Mouse (Mus musculus) liver, adult 2 months (tissue): Measurements from ENCODE around the gene Hsd17b11. TPM values are rescaled to one million over a fixed set of nuclear protein-coding genes. Genes with fewer than 3 reads are reported as not detected.

Experiments used
- DNase-seq: peaks from one replicate; pipeline ENCODE4 v3.0.0-alpha.2; 2011; ENCODE audit warnings: low read depth, low spot score; ENCODE audit errors: extremely low read depth
- H3K27ac ChIP-seq: fragments of 200-500 bp; replicated peaks from 2 replicates; pipeline ENCODE4 v1.5.1; 2012; ENCODE audit warnings: low read depth, mild to moderate bottlenecking, control low read depth, inconsistent platforms, low read length; ENCODE audit not compliant: insufficient read depth
- H3K27me3 ChIP-seq: fragments of 200-500 bp; 2 replicates; pipeline ENCODE4 v1.6.1; 2012; ENCODE audit warnings: mild to moderate bottlenecking, moderate library complexity, low read length, inconsistent platforms; ENCODE audit not compliant: control insufficient read depth, insufficient read depth
- H3K36me3 ChIP-seq: fragments of 200-500 bp; 2 replicates; pipeline ENCODE4 v1.6.1; 2012; ENCODE audit warnings: low read length, inconsistent platforms; ENCODE audit not compliant: control insufficient read depth, insufficient read depth
- H3K4me1 ChIP-seq: fragments of 200-500 bp; 2 replicates; pipeline ENCODE4 v1.6.1; 2011; ENCODE audit warnings: low read length; ENCODE audit not compliant: control insufficient read depth, insufficient read depth
- H3K4me3 ChIP-seq: fragments of 200-500 bp; 2 replicates; pipeline ENCODE4 v1.5.1; 2011; ENCODE audit warnings: low read depth, mild to moderate bottlenecking, control low read depth, low read length, moderate library complexity; ENCODE audit not compliant: insufficient read depth
- H3K79me2 ChIP-seq: fragments of 200-500 bp; 2 replicates; pipeline ENCODE4 v1.6.1; 2012; ENCODE audit warnings: inconsistent platforms, mild to moderate bottlenecking, low read length, moderate library complexity; ENCODE audit not compliant: control insufficient read depth, insufficient read depth
- H3K9ac ChIP-seq: fragments of 200-500 bp; 2 replicates; pipeline ENCODE4 v1.6.1; 2012; ENCODE audit warnings: low read depth, mild to moderate bottlenecking, control low read depth, inconsistent platforms, low read length
- CTCF ChIP-seq: fragments of 200-500 bp; IDR thresholded peaks from 2 replicates; pipeline ENCODE4 v1.5.1; 2011; ENCODE audit warnings: low read depth, low read length, control low read depth
- POLR2A ChIP-seq: fragments of 200-500 bp; IDR thresholded peaks from 2 replicates; pipeline ENCODE4 v1.6.1; 2011; ENCODE audit warnings: low read length, control low read depth; ENCODE audit not compliant: insufficient read depth; ENCODE audit errors: extremely low read depth
- WGBS: fragments of 180-500 bp; shearing (Covaris S2); methylation state at CpG from one replicate; pipeline ENCODE4 v1.1.7; 2018; 5-methylcytosine and 5-hydroxymethylcytosine counted together
- polyA plus RNA-seq: library from polyadenylated mRNA; depleted of rRNA; stranded (reverse); fragments of >200 nt; gene quantifications from 2 replicates; pipeline ENCODE4 v1.2.3, GENCODE M21; 2012; rRNA removed
- total RNA-seq: library from RNA; depleted of rRNA; stranded (reverse); fragments of >200 nt; gene quantifications from 2 replicates; pipeline ENCODE4 v1.2.3, GENCODE M21; 2014; rRNA removed

Hsd17b11 gene
- total and polyA plus RNA-seq, 2 experiments = 78.8 to 154 TPM

- WGBS = 64% methylated on average over 6 of the region's 6 CpGs
- Histone ChIP-seq H3K4me1 (no peaks in the 10 kb centered on the region), H3K27me3 (no peaks in the 10 kb centered on the region), H3K36me3 (no peaks in the 10 kb centered on the region), H3K4me3 (no peak overlapping the region), H3K27ac (no peak overlapping the region), H3K79me2 (no peaks in the 10 kb centered on the region), H3K9ac (no peak overlapping the region)
- no peak for TF ChIP-seq POLR2A
- no peak for TF ChIP-seq CTCF
- DNase-seq = peak; percentile 46
These were observed 78.5 kb downstream of the Hsd17b11 start for GRCm38 (mm10) chr5:103943183-103943582.

GRCm38 (mm10) chr5:103939856-103940255, 81.9 kb downstream of the Hsd17b11 start:
- Histone ChIP-seq H3K27ac (no peak overlapping the region), H3K4me1 (no peaks in the 10 kb centered on the region), H3K4me3 (no peak overlapping the region), H3K9ac (no peak overlapping the region), H3K36me3 (no peaks in the 10 kb centered on the region), H3K27me3 (no peaks in the 10 kb centered on the region), H3K79me2 (no peaks in the 10 kb centered on the region)
- DNase-seq = no peak
- TF ChIP-seq CTCF (no peak), POLR2A (no peak)
- WGBS = 90% methylated on average over 1 of the region's 1 CpGs

Other genes with a start within 250 kb of the Hsd17b11 start
- 2.6 and 2.8 TPM in 2 replicates for gene Klhl8, start 110.7 kb downstream of the Hsd17b11 start, total RNA-seq
- gene Klhl8, start 110.7 kb downstream of the Hsd17b11 start, polyA plus RNA-seq = 1.2 and 1.3 TPM in 2 replicates
- 252 and 339 TPM in 2 replicates for gene Hsd17b13, start 44.5 kb downstream of the Hsd17b11 start, total RNA-seq
- 179 and 226 TPM in 2 replicates for gene Hsd17b13, start 44.5 kb downstream of the Hsd17b11 start, polyA plus RNA-seq
- 36.6 and 40.3 TPM in 2 replicates for gene Nudt9, start 24.4 kb upstream of the Hsd17b11 start, total RNA-seq
- 39.7 and 48.5 TPM in 2 replicates for gene Nudt9, start 24.4 kb upstream of the Hsd17b11 start, polyA plus RNA-seq
- not detected in 2 replicates for gene Gm17660, start 55.7 kb upstream of the Hsd17b11 start, total RNA-seq
- not detected in 2 replicates for gene Gm17660, start 55.7 kb upstream of the Hsd17b11 start, polyA plus RNA-seq
- gene Sparcl1, start 91.8 kb upstream of the Hsd17b11 start, total RNA-seq = 4.9 and 5.0 TPM in 2 replicates
- gene Sparcl1, start 91.8 kb upstream of the Hsd17b11 start, polyA plus RNA-seq = 2.2 and 3.0 TPM in 2 replicates
- gene Dspp, start 148.8 kb upstream of the Hsd17b11 start, total RNA-seq = not detected in 2 replicates
- not detected in 2 replicates for gene Dspp, start 148.8 kb upstream of the Hsd17b11 start, polyA plus RNA-seq
- gene Dmp1, start 180.7 kb upstream of the Hsd17b11 start, total RNA-seq = not detected in 2 replicates
- not detected in 2 replicates for gene Dmp1, start 180.7 kb upstream of the Hsd17b11 start, polyA plus RNA-seq